9 mouse cellular contexts compared by ENCODE assay signal in genomic region chr10:127663590-127663989, GRCm38 (mm10). TPM values are rescaled to one million over a fixed set of nuclear protein-coding genes. Genes with fewer than 3 reads are reported as not detected.
A peak's percentile ranks its signal among the peaks of the same experiment; 100 is the strongest.
DNase-seq lines count a peak whose midpoint lies in the region; ATAC-seq and TF ChIP-seq lines count a peak whose summit lies in the region.
"Had no signal": no experiment of that assay in that cellular context is flagged by ENCODE, and none has a peak within 500 bp of the region (broad histone marks: within the 10 kb centered on the region; RNA-seq: fewer than 3 reads in every experiment).

No protein-coding gene starts in this region.

- TF ChIP-seq POLR2A in kidney, adult 2 months (IDR thresholded peaks at IDR 0.05; ENCODE audit: low read depth, low read length): no peak

- no peak overlapping the region for H3K4me3 ChIP-seq in kidney, adult 2 months (ENCODE audit: insufficient read depth, low read depth, low read length)

- TF ChIP-seq CTCF in kidney, adult 2 months (conservative IDR thresholded peaks at IDR 0.05; ENCODE audit: insufficient read depth, insufficient read length, low read depth, low read length): no peak

- 45% methylated on average over 5 of the region's 5 CpGs for WGBS in kidney, adult 2 months

- peaks cover 24% of the 10 kb centered on the region for H3K4me1 ChIP-seq in kidney, adult 2 months (ENCODE audit: control insufficient read depth, insufficient read depth, low read length)

- no peak overlapping the region for H3K27ac ChIP-seq in kidney, adult 2 months (ENCODE audit: insufficient read depth, low read depth, low read length)
- H3K27ac ChIP-seq: macrophage had no signal

- H3K36me3 ChIP-seq in kidney, adult 2 months (ENCODE audit: control insufficient read depth, insufficient read depth, low read length): no peaks in the 10 kb centered on the region

- no peak for ATAC-seq in activated CD4-positive, CD25-positive, alpha-beta regulatory T cell, adult 4 months

- peak; percentile 69 for DNase-seq in cerebellum, adult 11-12 months
- no peak for DNase-seq in cerebellum, adult 11 months
- peak; percentile 27 for DNase-seq in kidney, adult 2 months
- no peak for DNase-seq in kidney, postnatal 10 days
- DNase-seq in testis, postnatal 10 days (ENCODE audit: low spot score): peak; percentile 61
- DNase-seq in testis, postnatal 14 days (ENCODE audit: low spot score): no peak
- DNase-seq in yolk sac, embryonic 10.5 days (ENCODE audit: low spot score): no peak

- H3K27me3 ChIP-seq in kidney, adult 2 months (replicated peaks; ENCODE audit: control insufficient read depth, insufficient read depth, low read length): no peaks in the 10 kb centered on the region

RNA-seq across cellular contexts. Expression of gene Nemp1, which starts 3.1 kb away (rescaled TPM):
- polyA plus RNA-seq in kidney, adult 2 months (2012; rRNA removed): 2.3 and 2.5 TPM in 2 replicates
- polyA plus RNA-seq in activated CD4-positive, CD25-positive, alpha-beta regulatory T cell, adult 4 months (2017; shearing (Covaris generic)): 1 to 10 TPM; 4.7 to 5.8 TPM

RNA-seq across cellular contexts. Expression of gene Nab2, which starts 4.8 kb away (rescaled TPM):
- 17.9 and 18.6 TPM in 2 replicates for polyA plus RNA-seq in kidney, adult 2 months (2012; rRNA removed)
- polyA plus RNA-seq in activated CD4-positive, CD25-positive, alpha-beta regulatory T cell, adult 4 months (2017; shearing (Covaris generic)): 10 to 100 TPM in 1 of 2 experiments, 1 to 10 TPM in 1; 7.4 to 10.2 TPM

RNA-seq across cellular contexts. Expression of gene Stat6, which starts 20.8 kb away (rescaled TPM):
- polyA plus RNA-seq in kidney, adult 2 months (2012; rRNA removed): 70.2 and 72.1 TPM in 2 replicates
- 100 to 1,000 TPM; 119 to 157 TPM for polyA plus RNA-seq in activated CD4-positive, CD25-positive, alpha-beta regulatory T cell, adult 4 months (2017; shearing (Covaris generic))

RNA-seq across cellular contexts. Expression of gene Myo1a, which starts 41.4 kb away (rescaled TPM):
- 0.06 and 0.18 TPM in 2 replicates for polyA plus RNA-seq in kidney, adult 2 months (2012; rRNA removed)
- not detected for polyA plus RNA-seq in activated CD4-positive, CD25-positive, alpha-beta regulatory T cell, adult 4 months (2017; shearing (Covaris generic))
- polyA plus RNA-seq: macrophage had no signal

RNA-seq across cellular contexts. Expression of gene Lrp1, which starts 42.6 kb away (rescaled TPM):
- 55.3 and 57.8 TPM in 2 replicates for polyA plus RNA-seq in kidney, adult 2 months (2012; rRNA removed)
- under 1 TPM in 1 of 2 experiments, not detected in 1; 0.57 TPM for polyA plus RNA-seq in activated CD4-positive, CD25-positive, alpha-beta regulatory T cell, adult 4 months (2017; shearing (Covaris generic))

Comparison
In these comparisons a context has a peak if more than half of its experiments do, and no peak if none do; other contexts are left out.
1. DNase-seq: peak in cerebellum, adult 11-12 months (single experiment), kidney, adult 2 months (single experiment) and testis, postnatal 10 days (single experiment); none in cerebellum, adult 11 months (single experiment), kidney, postnatal 10 days (single experiment), testis, postnatal 14 days (single experiment) and yolk sac, embryonic 10.5 days (single experiment).